Mouse (Mus musculus): ENCODE results near the gene Sugt1. TPM values are rescaled to one million over a fixed set of nuclear protein-coding genes. Genes with fewer than 3 reads are reported as not detected.

Sugt1 gene
- total and polyA plus RNA-seq, 3 experiments = 135 to 616 (median 175) TPM

DNA sequence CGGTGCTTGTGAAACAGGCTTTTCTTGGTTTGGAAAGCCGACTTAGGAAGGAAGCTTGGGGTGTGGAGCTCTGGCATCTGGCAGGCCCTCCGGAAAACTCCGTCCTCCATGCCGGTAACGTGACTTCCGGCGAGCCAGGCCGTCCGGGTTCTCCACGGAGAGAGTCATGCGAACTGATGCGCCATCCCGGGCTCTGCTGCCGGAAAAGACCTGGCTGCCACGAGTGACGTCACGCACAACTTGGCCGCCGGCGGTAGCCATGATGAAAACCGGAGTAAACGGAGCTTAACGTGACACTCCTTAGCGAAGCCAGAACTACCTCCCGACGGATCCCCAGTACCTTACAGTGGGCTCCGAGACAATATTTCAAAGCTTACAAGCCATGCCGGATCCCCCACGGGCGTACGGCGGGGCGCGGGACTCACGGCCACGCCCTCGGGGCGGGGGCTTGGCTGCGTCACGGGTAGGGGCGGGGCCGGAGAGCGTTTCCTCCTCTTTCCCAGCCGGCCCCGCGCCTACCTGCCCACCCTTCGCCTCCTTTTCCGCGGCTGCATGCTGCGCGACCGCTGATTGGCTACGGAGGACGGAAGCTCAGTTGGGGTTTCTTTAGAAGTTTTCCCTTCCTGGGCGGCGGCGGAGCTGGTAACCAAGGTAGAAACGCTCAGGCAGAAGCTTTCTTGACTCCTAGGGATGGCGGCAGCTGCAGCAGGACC, at the start of gene Sugt1 (continued):
- TF ChIP-seq MYC (IDR thresholded peaks at IDR 0.05; ENCODE audit: low read depth, low read length) (peak; percentile 75), SIN3A (IDR thresholded peaks at IDR 0.05; ENCODE audit: low read length) (peak; percentile 80), E2F4 (IDR thresholded peaks at IDR 0.05; ENCODE audit: borderline replicate concordance, low read depth, low read length) (peak; percentile 68; the same call in 1 of the 2 replicates), GATA1 (IDR thresholded peaks at IDR 0.05; ENCODE audit: low read depth, low read length) (no peak)

- Histone ChIP-seq H3K4me1 (ENCODE audit: control insufficient read depth in 1 of 2, insufficient read depth in 2 of 2, low read length in 2 of 2) (peaks cover 24 to 28% of the 10 kb centered on the region in 2 experiments), H3K9ac (ENCODE audit: control insufficient read depth, low read depth, low read length, poor library complexity, severe bottlenecking) (no peak overlapping the region), H3K4me3 (ENCODE audit: control insufficient read depth in 1 of 2, insufficient read depth in 1 of 2, low read depth in 2 of 2, low read length in 2 of 2) (no peak overlapping the region), H3K36me3 (ENCODE audit: control insufficient read depth in 1 of 2, insufficient read depth in 2 of 2, low read length in 2 of 2) (peaks cover 9 to 51% of the 10 kb centered on the region in 2 experiments), H3K27me3 (ENCODE audit: control insufficient read depth in 1 of 2, insufficient read depth in 2 of 2, low read length in 2 of 2) (no peaks in the 10 kb centered on the region), H3K9me3 (replicated peaks; ENCODE audit: insufficient read depth, low read length) (no peaks in the 10 kb centered on the region), H3K79me2 (ENCODE audit: control insufficient read depth, insufficient read depth, low read length, poor library complexity) (peaks cover 64% of the 10 kb centered on the region), H3K27ac (ENCODE audit: control insufficient read depth, low read depth, low read length) (no peak overlapping the region)
- no peak for TF ChIP-seq SMC3 (IDR thresholded peaks at IDR 0.05; ENCODE audit: low read depth, low read length)
- TF ChIP-seq RCOR1 (IDR thresholded peaks at IDR 0.05; ENCODE audit: low read depth, low read length) = no peak
- no peak for TF ChIP-seq BHLHE40 (IDR thresholded peaks at IDR 0.05; ENCODE audit: borderline replicate concordance, low read depth, low read length)
- no peak for TF ChIP-seq MYB (IDR thresholded peaks at IDR 0.05; ENCODE audit: low read depth, low read length)
- no peak for TF ChIP-seq TCF12 (IDR thresholded peaks at IDR 0.05; ENCODE audit: low read depth, low read length)
- no peak for TF ChIP-seq ZC3H11A (IDR thresholded peaks at IDR 0.05; ENCODE audit: low read depth, low read length)
- no peak for TF ChIP-seq ELF1 (IDR thresholded peaks at IDR 0.05; ENCODE audit: low read depth, low read length)
- TF ChIP-seq CHD1 (IDR thresholded peaks at IDR 0.05; ENCODE audit: low read depth, low read length) = no peak
- TF ChIP-seq ETS1 (IDR thresholded peaks at IDR 0.05; ENCODE audit: low read depth, low read length) = no peak
- TF ChIP-seq ZNF384 (IDR thresholded peaks at IDR 0.05; ENCODE audit: low read depth, low read length) = no peak
- no peak for TF ChIP-seq ZMIZ1 (IDR thresholded peaks at IDR 0.05; ENCODE audit: low read depth, low read length)
- no peak for TF ChIP-seq GATA1 (IDR thresholded peaks at IDR 0.05; ENCODE audit: low read depth, low read length)
- no peak for DNase-seq (ENCODE audit: low read depth, low spot score)
Measured at GRCm38 (mm10) chr14:79537921-79538320, 49.6 kb upstream of the Sugt1 start.

DNA sequence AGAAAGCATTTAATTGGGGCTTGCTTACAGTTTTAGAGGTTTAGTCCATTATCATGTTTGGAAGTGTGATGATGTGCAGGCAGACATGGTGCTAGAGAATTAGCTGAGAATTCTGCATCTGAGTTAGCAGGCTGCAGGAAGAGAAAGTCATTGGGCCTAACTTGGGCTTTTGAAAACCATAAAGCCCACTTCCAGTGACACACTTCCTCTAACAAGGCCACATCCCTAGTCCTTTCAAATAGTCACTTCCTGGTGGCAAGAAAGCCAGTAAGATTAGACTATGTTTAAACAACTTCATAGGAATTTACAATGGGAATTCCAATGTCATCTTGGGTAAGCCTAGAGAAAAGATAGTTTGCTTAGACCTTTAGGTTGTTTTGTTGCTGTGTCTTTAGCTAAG, 45.9 kb upstream of the Sugt1 start:
- Histone ChIP-seq H3K36me3 (ENCODE audit: control insufficient read depth in 1 of 2, insufficient read depth in 2 of 2, low read length in 2 of 2) (peaks cover 11 to 23% of the 10 kb centered on the region in 2 experiments), H3K9ac (ENCODE audit: control insufficient read depth, low read depth, low read length, poor library complexity, severe bottlenecking) (no peak overlapping the region)

More for the DNA sequence above, 45.9 kb upstream of the Sugt1 start:
- no peak for DNase-seq (ENCODE audit: low read depth, low spot score)
- peaks cover 6% of the 10 kb centered on the region in 2 experiments for H3K4me1 ChIP-seq (ENCODE audit: control insufficient read depth in 1 of 2, insufficient read depth in 2 of 2, low read length in 2 of 2)
- TF ChIP-seq UBTF (IDR thresholded peaks at IDR 0.05; ENCODE audit: borderline replicate concordance, insufficient read depth, low read depth, low read length) = no peak
- no peak for TF ChIP-seq CHD1 (IDR thresholded peaks at IDR 0.05; ENCODE audit: low read depth, low read length)
- no peak for TF ChIP-seq E2F4 (IDR thresholded peaks at IDR 0.05; ENCODE audit: borderline replicate concordance, low read depth, low read length)
- TF ChIP-seq CTCF (IDR thresholded peaks at IDR 0.05 in 2 of 3, conservative IDR thresholded peaks at IDR 0.05 in 1 of 3; ENCODE audit: control insufficient read depth in 1 of 3, insufficient read depth in 1 of 3, low read depth in 2 of 3, low read length in 3 of 3, poor library complexity in 1 of 3, severe bottlenecking in 1 of 3) = no peak
- TF ChIP-seq POLR2AphosphoS5 (IDR thresholded peaks at IDR 0.05; ENCODE audit: borderline replicate concordance, low read depth, low read length) = no peak
- no peak for TF ChIP-seq POLR2A (IDR thresholded peaks at IDR 0.05; ENCODE audit: control insufficient read depth in 1 of 2, insufficient read depth in 1 of 2, low read depth in 1 of 2, low read length in 2 of 2, poor library complexity in 1 of 2)
- TF ChIP-seq MYB (IDR thresholded peaks at IDR 0.05; ENCODE audit: low read depth, low read length) = no peak
- no peak for TF ChIP-seq TAL1 (IDR thresholded peaks at IDR 0.05; ENCODE audit: low read length)
- no peak for TF ChIP-seq EP300 (IDR thresholded peaks at IDR 0.05; ENCODE audit: low read depth in 1 of 2, low read length in 2 of 2)
- no peak for TF ChIP-seq ZMIZ1 (IDR thresholded peaks at IDR 0.05; ENCODE audit: low read depth, low read length)
- no peak for TF ChIP-seq MEF2A (IDR thresholded peaks at IDR 0.05; ENCODE audit: extremely low read depth, insufficient replicate concordance, low read depth, low read length, poor library complexity, severe bottlenecking)
- no peak for TF ChIP-seq TBP (IDR thresholded peaks at IDR 0.05; ENCODE audit: low read depth, low read length)
- H3K27ac ChIP-seq (ENCODE audit: control insufficient read depth, low read depth, low read length) = no peak overlapping the region
- no peaks in the 10 kb centered on the region for H3K27me3 ChIP-seq (ENCODE audit: control insufficient read depth in 1 of 2, insufficient read depth in 2 of 2, low read length in 2 of 2)
- H3K79me2 ChIP-seq (ENCODE audit: control insufficient read depth, insufficient read depth, low read length, poor library complexity) = peaks cover 49% of the 10 kb centered on the region
- no peaks in the 10 kb centered on the region for H3K9me3 ChIP-seq (replicated peaks; ENCODE audit: insufficient read depth, low read length)
- no peak overlapping the region for H3K4me3 ChIP-seq (ENCODE audit: control insufficient read depth in 1 of 2, insufficient read depth in 1 of 2, low read depth in 2 of 2, low read length in 2 of 2)

Measured in MEL (cell line).